Mouse (Mus musculus) embryo, embryonic 11 days (tissue): ENCODE measurements at regions not wholly inside any gene's neighbourhood (a gene's known extent, or its start where the extent isn't known, plus 50 kb on each side); places are given as distances from the start of the nearest gene placed in this dataset.
"Not testable (repeated sequence)": the region's sequence is repeated elsewhere in the genome, so short reads cannot be mapped to it uniquely, and the experiment has no call there.

ENCODE experiments used
- DNase-seq: peaks from one replicate; pipeline ENCODE4 v3.0.0-alpha.2; 2015

DNA sequence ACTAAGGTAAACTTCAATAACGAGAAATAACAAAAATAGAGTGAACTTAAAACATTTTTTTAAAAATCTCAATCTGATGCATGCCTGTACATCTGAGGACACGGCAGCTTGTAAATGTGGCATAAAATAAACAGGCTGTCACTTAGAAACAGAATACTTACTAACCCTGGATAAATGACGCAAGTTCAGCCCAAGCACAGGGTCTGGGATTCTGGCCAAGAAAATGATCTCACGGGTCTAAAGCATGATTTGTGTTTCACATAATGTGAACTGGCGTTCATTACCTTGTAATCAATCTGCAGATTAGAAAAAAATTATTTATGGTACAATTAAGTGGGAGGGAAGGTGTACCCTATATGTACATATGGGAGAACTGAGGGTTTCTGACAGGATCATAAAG is 512.1 kb upstream of the Vrk2 start:
- no peak for DNase-seq

DNA sequence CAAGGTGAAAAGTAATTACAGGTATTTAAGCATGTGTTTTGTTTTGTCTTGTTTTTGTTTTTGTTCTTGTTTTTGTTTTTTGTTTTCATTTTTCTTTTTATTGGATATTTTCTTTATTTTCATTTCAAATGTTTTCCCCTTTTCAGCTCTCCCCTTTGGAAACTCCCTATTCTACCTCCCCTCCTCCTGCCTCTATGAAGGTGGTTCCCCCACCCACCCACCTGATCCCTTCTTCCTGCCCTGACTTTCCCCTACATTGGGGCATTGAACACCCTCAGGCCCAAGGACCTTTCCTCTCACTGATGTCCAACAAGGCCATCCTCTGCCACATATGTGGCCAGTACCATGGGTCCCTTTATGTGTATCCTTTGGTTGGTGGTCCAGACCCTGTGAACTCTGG is 509.1 kb upstream of the Vrk2 start:
- no peak for DNase-seq

DNA sequence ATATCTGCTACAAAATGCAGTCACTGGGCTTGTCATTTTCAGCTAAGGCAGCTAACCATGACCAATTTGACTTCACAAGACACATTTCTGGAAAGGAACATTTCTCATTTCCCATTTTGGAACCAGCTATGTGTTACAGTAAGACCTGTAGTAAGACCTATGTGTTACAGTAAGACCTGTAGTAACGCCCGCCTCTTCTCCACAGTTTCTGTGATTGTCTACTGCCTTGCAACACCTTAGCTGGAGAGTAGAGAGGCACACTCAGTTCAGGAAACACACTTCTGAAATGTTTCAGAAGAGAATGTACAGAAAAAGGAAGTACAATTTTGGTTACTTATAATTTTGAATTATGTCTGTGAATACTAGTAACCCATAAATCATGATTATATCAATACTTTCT is 508.2 kb upstream of the Vrk2 start:
- no peak for DNase-seq

- no peak for DNase-seq
Measured at GRCm38 (mm10) chr11:27096615-27097014, 502.8 kb upstream of the Vrk2 start.

DNA sequence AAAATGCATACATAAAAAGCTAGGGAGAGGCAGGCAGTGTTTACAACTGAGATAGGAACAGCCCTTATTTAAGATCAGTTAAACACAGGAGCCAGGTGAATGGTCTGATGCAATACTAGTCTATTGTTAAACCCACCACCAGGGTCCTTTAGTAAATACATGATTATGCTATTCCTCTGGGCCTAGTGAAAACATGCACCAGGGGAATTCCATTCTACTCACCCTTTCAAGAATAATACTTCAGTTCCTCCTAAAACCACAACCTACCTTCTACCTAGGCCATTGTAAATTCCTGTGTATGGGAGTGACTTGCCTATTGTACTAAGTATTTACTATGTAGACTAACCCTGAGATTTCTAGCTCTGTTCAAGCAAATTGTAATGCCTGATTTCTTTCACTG is 501.7 kb upstream of the Vrk2 start:
- not testable (repeated sequence) for DNase-seq

DNA sequence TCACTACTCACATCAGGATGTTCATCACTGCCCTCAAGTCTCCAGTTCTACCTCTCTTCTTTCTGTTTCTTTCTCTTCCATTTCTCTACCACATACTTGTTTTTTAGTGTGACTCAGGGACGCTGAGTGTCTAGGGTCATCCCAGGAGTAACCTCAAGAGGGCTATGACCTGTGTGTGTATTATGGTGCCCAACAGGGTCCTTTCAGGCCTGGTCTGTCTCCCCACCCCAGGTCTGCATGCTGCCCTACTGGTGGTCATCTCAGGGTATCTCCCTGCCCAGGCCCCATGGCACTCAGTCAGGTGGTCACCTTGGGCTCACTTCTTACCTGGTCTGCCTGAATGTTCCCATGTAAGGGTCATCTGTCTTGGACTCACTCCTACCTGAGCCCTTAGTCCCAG is 492.7 kb upstream of the Vrk2 start:
- DNase-seq, result no peak

- no peak for DNase-seq
Measured at GRCm38 (mm10) chr11:27081188-27081587, 487.4 kb upstream of the Vrk2 start.

DNA sequence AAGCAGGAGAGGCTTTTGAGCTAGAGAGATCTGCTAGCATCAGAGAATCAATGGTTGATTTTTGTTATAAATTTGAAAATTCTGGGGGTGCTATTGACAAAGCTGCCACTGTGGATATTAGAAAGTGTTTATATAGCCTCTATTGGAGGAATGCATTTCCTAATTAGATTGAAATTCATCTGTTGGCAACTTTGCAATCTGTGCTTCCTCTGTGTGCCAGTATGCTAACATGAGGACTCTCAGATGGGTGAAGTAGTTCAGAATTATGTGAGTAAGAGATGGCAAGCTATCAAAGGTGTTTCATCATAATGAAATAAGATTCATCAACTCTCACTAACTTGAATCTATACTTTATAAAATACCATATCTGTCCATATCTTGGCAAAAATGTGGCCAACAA is 476.6 kb upstream of the Vrk2 start:
- DNase-seq, result no peak

DNA sequence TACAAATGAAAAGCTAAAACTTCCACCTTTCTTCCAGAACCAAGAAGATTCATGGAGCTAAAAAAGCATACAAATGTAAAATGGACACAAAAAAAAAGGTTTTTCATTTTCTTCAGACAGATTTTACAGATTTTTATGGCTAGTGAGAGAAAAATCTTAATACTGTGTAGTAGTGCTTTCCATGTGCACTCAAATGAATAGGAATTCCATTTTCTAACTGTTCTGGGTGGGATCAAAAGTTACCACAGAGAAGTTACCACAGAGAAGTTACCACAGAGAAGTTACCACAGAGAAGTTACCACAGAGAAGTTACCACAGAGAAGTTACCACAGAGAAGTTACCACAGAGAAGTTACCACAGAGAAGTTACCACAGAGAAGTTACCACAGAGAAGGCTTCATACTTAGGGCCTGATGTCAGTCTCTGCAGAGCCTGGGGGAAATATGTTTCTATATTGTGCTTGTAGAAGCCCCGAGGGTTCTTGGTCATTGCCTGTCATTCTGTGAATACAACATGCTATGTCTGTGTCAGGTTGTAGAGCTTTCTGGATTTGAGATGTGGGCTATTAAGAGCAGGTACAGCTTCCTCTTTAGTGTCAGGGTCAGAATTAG is 433.5 kb upstream of the Vrk2 start:
- DNase-seq, result no peak

DNA sequence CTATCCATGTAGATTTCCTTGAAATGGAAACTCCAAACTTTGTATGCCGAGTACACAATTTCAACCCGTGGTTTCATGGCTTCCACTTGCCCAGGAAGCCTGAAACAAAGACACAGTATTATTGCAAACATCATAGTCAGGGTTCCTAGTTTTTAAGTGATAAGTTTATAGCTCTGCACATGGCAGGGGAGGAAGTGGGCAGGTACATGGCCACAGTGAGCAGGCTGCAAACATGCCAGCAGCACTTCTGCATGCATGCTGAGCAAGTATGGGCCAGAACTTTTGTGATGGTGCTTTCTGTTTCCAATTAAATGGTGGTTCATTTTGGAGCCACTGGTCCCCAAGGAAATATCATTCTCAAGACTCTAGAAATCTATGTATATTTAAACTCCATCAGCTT is 431.7 kb upstream of the Vrk2 start:
- DNase-seq, result peak; percentile 6

DNA sequence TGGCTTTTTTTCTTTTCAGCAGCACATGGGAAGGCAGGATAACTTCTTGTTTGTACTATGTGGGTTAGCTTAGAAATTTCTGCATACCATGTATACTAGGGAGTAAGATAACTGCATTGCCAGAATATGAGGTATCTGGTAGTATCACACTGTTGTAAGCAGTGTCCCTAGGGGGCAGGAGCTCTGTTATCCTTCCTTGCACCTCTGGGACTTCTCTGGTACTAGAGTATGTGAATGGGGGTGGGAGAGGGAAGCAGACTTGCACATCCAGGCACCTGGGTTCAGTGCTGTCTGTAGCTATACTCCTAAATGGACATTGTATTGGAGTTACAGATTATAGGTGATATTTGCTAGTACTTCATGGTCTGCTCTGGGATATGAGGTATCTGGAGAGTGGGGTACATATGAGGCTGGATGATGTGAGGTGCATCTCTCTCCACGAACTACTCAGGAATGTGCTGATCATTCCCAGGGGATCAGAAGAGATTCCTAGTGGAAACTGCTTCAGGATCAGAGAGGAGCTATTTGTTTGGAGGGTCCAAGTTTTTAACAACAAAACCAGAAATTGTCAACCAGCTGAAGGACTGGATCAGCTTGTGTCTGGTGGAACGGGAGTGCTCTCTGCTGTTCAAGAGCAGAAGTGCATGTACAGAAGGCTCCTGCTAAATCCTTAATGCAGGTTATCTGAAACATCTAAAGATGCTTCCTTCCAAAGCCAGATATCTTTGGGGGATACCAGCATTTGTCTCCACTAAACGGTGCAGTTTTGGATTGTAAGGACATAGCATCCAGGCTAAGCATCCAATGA is 402.7 kb upstream of the Vrk2 start:
- peak; percentile 47 for DNase-seq

- DNase-seq, result peak; percentile 6
Measured at GRCm38 (mm10) chr11:26981216-26981615, 387.4 kb upstream of the Vrk2 start.

DNA sequence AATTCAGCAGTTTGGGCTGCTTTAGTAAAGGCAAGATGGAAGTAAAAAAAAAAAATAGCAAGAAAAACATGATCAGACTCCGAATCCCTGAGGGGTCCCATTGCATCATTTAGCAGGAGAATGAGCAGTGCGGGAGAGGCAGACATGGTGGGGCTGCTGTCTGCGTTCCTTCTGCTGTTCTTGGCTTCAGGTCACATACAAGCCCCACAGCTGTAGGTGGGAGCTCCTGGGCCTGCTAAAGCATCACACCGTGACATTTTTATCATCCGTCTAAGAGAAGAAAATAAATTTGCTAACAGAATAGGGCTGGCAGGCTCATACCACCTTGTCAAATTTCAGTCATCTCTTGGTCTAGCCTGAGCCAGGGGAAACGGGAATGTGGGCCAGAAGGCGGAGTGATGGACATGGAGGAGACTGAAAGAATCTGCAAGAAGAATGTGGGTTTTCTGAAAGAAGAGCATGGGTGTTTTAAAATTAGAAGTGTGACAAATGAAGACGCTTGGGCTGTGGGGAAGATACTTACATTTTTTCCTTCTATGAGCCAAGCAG is 378.8 kb upstream of the Vrk2 start:
- DNase-seq, result no peak

DNA sequence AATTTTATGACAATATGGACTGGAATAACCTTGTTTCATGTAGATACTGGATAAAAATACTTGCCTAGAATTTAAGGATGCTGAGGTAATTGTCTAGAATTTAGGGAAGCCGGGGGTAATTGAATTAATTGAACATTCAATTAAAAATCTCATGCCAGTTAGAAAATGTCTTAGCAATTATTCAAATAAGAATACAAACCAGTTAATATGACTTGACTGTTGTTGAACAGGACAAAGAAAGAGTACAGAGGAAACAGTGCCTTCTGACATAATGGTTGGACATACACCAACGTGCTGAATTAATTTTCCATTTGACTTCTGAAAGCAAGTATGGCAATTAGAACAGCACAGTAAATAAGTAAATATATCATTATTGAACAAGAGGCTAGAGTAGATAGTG is 377.4 kb upstream of the Vrk2 start:
- no peak for DNase-seq

DNA sequence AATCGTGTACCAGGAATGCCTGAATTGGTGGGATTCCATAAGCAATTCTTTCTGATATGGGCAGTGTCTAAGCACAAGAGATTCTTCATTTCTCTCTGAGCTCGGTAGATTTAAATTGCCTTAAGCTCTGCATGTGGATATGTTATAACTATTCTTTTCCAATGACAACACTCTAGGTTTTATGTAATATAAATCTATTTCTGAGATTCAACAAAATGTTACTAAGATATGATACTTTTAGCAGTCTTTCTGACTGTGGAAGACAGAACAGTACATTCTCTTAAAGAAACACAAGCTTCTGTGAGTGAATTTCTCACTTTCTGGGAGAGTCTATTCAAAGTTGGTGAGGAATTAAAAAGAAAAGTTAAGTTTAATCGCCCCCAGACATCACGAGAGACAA is 373.6 kb upstream of the Vrk2 start:
- DNase-seq, result no peak

DNA sequence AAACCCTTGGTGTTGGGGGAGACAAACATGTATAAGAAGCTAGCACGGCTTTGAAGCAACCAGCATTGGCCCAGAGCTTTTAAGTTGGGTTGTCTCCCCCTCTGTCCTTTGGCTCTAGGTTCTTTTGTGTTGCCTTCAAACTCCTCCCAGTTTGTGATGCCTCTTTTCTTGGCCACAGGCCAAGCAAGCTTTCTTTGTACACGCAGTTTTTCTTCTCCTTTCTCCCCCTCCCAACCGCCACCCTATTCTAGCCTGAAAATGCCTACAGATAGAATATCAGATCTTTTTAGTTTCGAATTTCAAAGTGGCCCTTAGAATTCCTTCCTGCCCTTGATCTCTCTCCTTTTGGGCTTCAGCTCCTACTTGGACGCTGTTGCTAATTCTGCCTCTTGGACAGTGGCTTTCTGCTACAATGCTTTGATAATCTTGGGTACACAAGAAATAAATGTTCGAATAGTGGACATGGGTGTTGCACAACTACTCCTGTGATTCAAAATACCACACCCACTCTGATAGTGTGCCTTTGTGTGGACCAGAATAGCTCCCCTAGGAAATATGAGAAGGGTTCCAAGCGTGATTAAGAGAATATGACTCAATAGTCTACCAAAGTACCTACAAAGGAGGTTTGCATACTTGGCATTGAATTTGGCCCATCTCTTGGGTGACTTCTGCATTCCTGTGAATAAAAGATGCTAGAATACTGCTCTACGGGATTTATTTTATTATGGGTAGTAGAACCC is 369.3 kb upstream of the Vrk2 start:
- DNase-seq, result peak; percentile 10

- peak; percentile 6 for DNase-seq
Measured at GRCm38 (mm10) chr11:26962040-26962927, 368.5 kb upstream of the Vrk2 start.

DNA sequence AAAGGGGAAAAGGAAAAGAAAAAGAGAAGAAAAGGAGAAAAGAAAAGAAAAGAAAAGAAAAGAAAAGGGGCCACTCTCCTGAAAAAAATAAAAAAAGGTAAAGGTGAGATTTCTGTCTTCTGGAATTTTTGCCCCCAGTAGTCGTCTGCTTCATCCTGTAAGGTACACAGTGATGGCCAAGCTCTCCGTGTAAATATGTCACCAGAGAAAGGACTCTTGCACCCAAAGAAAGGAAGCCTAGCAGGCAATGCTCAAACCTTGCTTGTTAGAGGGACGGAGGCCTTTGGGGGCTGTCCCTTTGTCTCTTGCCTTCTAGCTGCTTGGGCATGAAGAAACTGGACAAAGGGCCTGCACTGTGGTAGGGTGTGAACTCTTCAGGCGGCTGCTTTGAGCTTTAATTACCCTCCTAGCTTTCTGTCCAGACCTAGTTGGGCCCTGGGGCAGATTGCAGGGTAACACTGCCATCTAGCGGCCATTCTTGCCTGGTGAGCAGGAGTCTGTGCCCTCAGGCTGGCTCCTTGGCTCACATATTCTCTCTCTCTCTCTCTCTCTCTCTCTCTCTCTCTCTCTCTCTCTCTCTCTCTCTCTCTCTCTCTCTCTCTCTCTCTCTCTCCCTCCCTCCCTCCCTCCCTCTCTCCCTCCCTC is 367.7 kb upstream of the Vrk2 start:
- peak; percentile 91 for DNase-seq

GRCm38 (mm10) chr11:26956153-26956552 is 362.4 kb upstream of the Vrk2 start:
- no peak for DNase-seq

DNA sequence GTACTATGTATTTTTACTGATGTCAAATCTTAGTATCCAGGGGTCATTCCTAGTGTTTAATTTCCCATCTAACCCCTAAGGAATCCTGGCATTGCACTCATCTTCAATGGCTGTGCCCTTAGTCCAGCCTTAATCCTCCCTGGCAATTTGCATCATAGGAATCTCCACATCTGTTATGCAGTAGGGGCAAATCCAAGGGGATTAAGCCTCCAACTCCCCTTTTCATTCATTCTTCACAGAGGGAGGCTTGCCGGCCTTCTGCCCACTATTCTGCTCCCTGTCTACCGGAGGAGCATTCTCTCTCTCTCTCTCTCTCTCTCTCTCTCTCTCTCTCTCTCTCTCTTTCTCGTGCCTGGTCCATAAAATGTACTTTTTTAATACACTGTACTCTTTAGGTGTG is 338.0 kb upstream of the Vrk2 start:
- peak; percentile 30 for DNase-seq

- DNase-seq, result no peak
Measured at GRCm38 (mm10) chr11:26907099-26907498, 313.3 kb upstream of the Vrk2 start.

DNA sequence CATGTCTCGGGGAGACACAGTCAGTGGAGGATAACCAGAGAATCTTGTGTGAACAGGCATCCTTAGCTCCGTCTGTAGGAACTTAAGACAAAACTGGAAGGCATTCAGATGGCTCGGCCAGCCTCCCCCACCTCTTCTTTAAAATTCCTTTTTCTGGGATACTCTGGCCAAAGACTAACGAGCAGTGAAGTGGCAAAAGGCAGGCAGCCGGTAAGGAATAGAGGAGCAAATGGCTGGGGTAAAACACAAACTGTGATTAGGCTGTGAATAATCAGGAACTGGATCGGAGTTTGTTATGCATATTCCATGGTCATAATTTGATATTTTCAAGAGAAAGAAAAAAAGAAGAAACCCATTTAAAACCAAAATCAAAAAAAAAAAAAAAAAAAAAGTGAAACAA is 287.8 kb upstream of the Vrk2 start:
- no peak for DNase-seq
